Comparison of ENCODE assay signal across 8 mouse cellular contexts in genomic region chr19:6047154-6047898, GRCm38 (mm10). TPM values are rescaled to one million over a fixed set of nuclear protein-coding genes. Genes with fewer than 3 reads are reported as not detected.
DNase-seq lines count a peak whose midpoint lies in the region; ATAC-seq and TF ChIP-seq lines count a peak whose summit lies in the region.

No protein-coding gene starts in this region.

- H3K9ac ChIP-seq in forebrain, postnatal 0 days, result peak overlapping the region; percentile 90
- H3K9ac ChIP-seq in liver, postnatal 0 days (replicated peaks), result peak overlapping the region; percentile 91

- no peaks in the 10 kb centered on the region for H3K9me3 ChIP-seq in forebrain, postnatal 0 days (ENCODE audit: low read length)
- no peaks in the 10 kb centered on the region for H3K9me3 ChIP-seq in liver, postnatal 0 days (ENCODE audit: low read length)

- no peak for TF ChIP-seq EP300 in liver, postnatal 0 days (IDR thresholded peaks at IDR 0.05; ENCODE audit: low read depth)

- peaks cover 39% of the 10 kb centered on the region for H3K36me3 ChIP-seq in forebrain, postnatal 0 days (ENCODE audit: insufficient read depth)
- H3K36me3 ChIP-seq in liver, postnatal 0 days (replicated peaks; ENCODE audit: insufficient read depth, low read length), result peaks cover 43% of the 10 kb centered on the region

- H3K4me3 ChIP-seq in layer of hippocampus, adult 2 months, result peak overlapping the region; percentile 99
- H3K4me3 ChIP-seq in forebrain, postnatal 0 days (ENCODE audit: low read depth, low read length), result peak overlapping the region; percentile 89
- H3K4me3 ChIP-seq in liver, postnatal 0 days (ENCODE audit: low read depth, low read length), result peak overlapping the region; percentile 73

- peak overlapping the region; percentile 95 for H3K4me2 ChIP-seq in forebrain, postnatal 0 days (ENCODE audit: low read depth)
- H3K4me2 ChIP-seq in liver, postnatal 0 days (ENCODE audit: low read depth, low read length), result peak overlapping the region; percentile 76

- peaks cover 12% of the 10 kb centered on the region; the same call in 1 of the 2 replicates for H3K4me1 ChIP-seq in forebrain, postnatal 0 days (ENCODE audit: insufficient read depth)
- peaks cover 23% of the 10 kb centered on the region for H3K4me1 ChIP-seq in liver, postnatal 0 days (ENCODE audit: insufficient read depth)

- TF ChIP-seq CTCF in layer of hippocampus, adult 2 months (conservative IDR thresholded peaks at IDR 0.05), result no peak
- 0 out of 2 replicates have a peak, but pooled peaks have one; percentile 2 for TF ChIP-seq CTCF in forebrain, postnatal 0 days (IDR thresholded peaks at IDR 0.05; ENCODE audit: low read depth)
- TF ChIP-seq CTCF in liver, postnatal 0 days (IDR thresholded peaks at IDR 0.05; ENCODE audit: low read depth), result peak; percentile 19; the same call in 1 of the 2 replicates

- 2% methylated on average over 42 of the region's 44 CpGs for WGBS in forebrain, postnatal 0 days
- WGBS in liver, postnatal 0 days (ENCODE audit: insufficient replicate concordance), result 2% methylated on average over 37 of the region's 44 CpGs

- no peaks in the 10 kb centered on the region for H3K27me3 ChIP-seq in forebrain, postnatal 0 days (ENCODE audit: insufficient read depth, low read length)
- no peaks in the 10 kb centered on the region for H3K27me3 ChIP-seq in liver, postnatal 0 days (ENCODE audit: insufficient read depth, low read length)

- DNase-seq in layer of hippocampus, adult 2 months (ENCODE audit: low spot score in 2 of 2), result no peak
- DNase-seq in layer of hippocampus, postnatal 10 days (ENCODE audit: low spot score in 2 of 2), result no peak
- DNase-seq in cerebellum, adult 9-10 months, result peak; percentile 61
- no peak for DNase-seq in forebrain, postnatal 0 days
- DNase-seq in liver, postnatal 0 days, result no peak
- no peak for DNase-seq in right cerebral cortex, adult 18-20 months
- no peak for DNase-seq in embryo, embryonic 10.5 days (ENCODE audit: low spot score)
- no peak for DNase-seq in adrenal gland, postnatal 25 days

- peak overlapping the region; percentile 99 for H3K27ac ChIP-seq in layer of hippocampus, adult 2 months
- H3K27ac ChIP-seq in forebrain, postnatal 0 days (ENCODE audit: low read depth, low read length), result peak overlapping the region; percentile 98
- H3K27ac ChIP-seq in liver, postnatal 0 days (ENCODE audit: low read depth), result peak overlapping the region; percentile 99

- ATAC-seq in forebrain, postnatal 0 days, result peak; percentile 0; the same call in 1 of the 2 replicates
- peak; percentile 28 for ATAC-seq in liver, postnatal 0 days

RNA-seq across cellular contexts. Expression of gene Syvn1, which starts 0.9 kb away (rescaled TPM):
- 10 to 100 TPM; 42.0 to 45.1 TPM for total RNA-seq in layer of hippocampus, adult 2 months (2021)
- total RNA-seq in layer of hippocampus, postnatal 10 days (2021), result 10 to 100 TPM; 40.6 to 41.2 TPM
- total RNA-seq in forebrain, postnatal 0 days (2014; rRNA removed), result 15.8 and 23.7 TPM in 2 replicates
- polyA plus RNA-seq in forebrain, postnatal 0 days (2015; fragmentation: Nextera tagmentation; extraction: Ambion mirVana), result 24.7 and 27.7 TPM in 2 replicates
- polyA plus RNA-seq in liver, postnatal 0 days (2015; fragmentation: Nextera tagmentation; extraction: Ambion mirVana), result 12.4 and 15.4 TPM in 2 replicates
- 59.7 and 65.6 TPM in 2 replicates for total RNA-seq in adrenal gland, postnatal 25 days (2021)

RNA-seq across cellular contexts. Expression of gene Mrpl49, which starts 10.3 kb away (rescaled TPM):
- 10 to 100 TPM; 42.8 to 49.6 TPM for total RNA-seq in layer of hippocampus, adult 2 months (2021)
- total RNA-seq in layer of hippocampus, postnatal 10 days (2021), result 10 to 100 TPM; 40.3 to 42.4 TPM
- 47.1 and 50.8 TPM in 2 replicates for total RNA-seq in forebrain, postnatal 0 days (2014; rRNA removed)
- polyA plus RNA-seq in forebrain, postnatal 0 days (2015; fragmentation: Nextera tagmentation; extraction: Ambion mirVana), result 54.4 and 55.7 TPM in 2 replicates
- polyA plus RNA-seq in liver, postnatal 0 days (2015; fragmentation: Nextera tagmentation; extraction: Ambion mirVana), result 28.2 and 29.6 TPM in 2 replicates
- total RNA-seq in adrenal gland, postnatal 25 days (2021), result 65.2 and 65.7 TPM in 2 replicates

RNA-seq across cellular contexts. Expression of gene Fau, which starts 10.3 kb away (rescaled TPM):
- total RNA-seq in layer of hippocampus, adult 2 months (2021), result 100 to 1,000 TPM; 676 to 714 TPM
- 100 to 1,000 TPM; 656 to 785 TPM for total RNA-seq in layer of hippocampus, postnatal 10 days (2021)
- total RNA-seq in forebrain, postnatal 0 days (2014; rRNA removed), result 1,002 and 1,178 TPM in 2 replicates
- 610 and 775 TPM in 2 replicates for polyA plus RNA-seq in forebrain, postnatal 0 days (2015; fragmentation: Nextera tagmentation; extraction: Ambion mirVana)
- 781 and 784 TPM in 2 replicates for polyA plus RNA-seq in liver, postnatal 0 days (2015; fragmentation: Nextera tagmentation; extraction: Ambion mirVana)
- total RNA-seq in adrenal gland, postnatal 25 days (2021), result 891 and 1,016 TPM in 2 replicates

RNA-seq across cellular contexts. Expression of gene Znhit2, which starts 13.7 kb away (rescaled TPM):
- total RNA-seq in layer of hippocampus, adult 2 months (2021), result 10 to 100 TPM; 39.0 to 42.5 TPM
- total RNA-seq in layer of hippocampus, postnatal 10 days (2021), result 10 to 100 TPM; 37.3 to 41.2 TPM
- total RNA-seq in forebrain, postnatal 0 days (2014; rRNA removed), result 42.5 and 50.8 TPM in 2 replicates
- 46.1 and 47.1 TPM in 2 replicates for polyA plus RNA-seq in forebrain, postnatal 0 days (2015; fragmentation: Nextera tagmentation; extraction: Ambion mirVana)
- 30.2 and 35.8 TPM in 2 replicates for polyA plus RNA-seq in liver, postnatal 0 days (2015; fragmentation: Nextera tagmentation; extraction: Ambion mirVana)
- 34.6 TPM in 2 replicates for total RNA-seq in adrenal gland, postnatal 25 days (2021)

RNA-seq across cellular contexts. Expression of gene Tm7sf2, which starts 20.8 kb away (rescaled TPM):
- 10 to 100 TPM; 25.3 to 26.0 TPM for total RNA-seq in layer of hippocampus, adult 2 months (2021)
- total RNA-seq in layer of hippocampus, postnatal 10 days (2021), result 10 to 100 TPM; 60.0 to 70.8 TPM
- total RNA-seq in forebrain, postnatal 0 days (2014; rRNA removed), result 70.6 and 79.6 TPM in 2 replicates
- polyA plus RNA-seq in forebrain, postnatal 0 days (2015; fragmentation: Nextera tagmentation; extraction: Ambion mirVana), result 37.1 and 43.3 TPM in 2 replicates
- polyA plus RNA-seq in liver, postnatal 0 days (2015; fragmentation: Nextera tagmentation; extraction: Ambion mirVana), result 42.6 and 44.1 TPM in 2 replicates
- total RNA-seq in adrenal gland, postnatal 25 days (2021), result 59.9 and 66.0 TPM in 2 replicates
